Mouse (Mus musculus): ENCODE results near the gene Ric3. TPM values are rescaled to one million over a fixed set of nuclear protein-coding genes. Genes with fewer than 3 reads are reported as not detected.

Ric3 gene
- polyA plus RNA-seq, 1 experiment from 2014 or later, result 16.1 TPM

DNA sequence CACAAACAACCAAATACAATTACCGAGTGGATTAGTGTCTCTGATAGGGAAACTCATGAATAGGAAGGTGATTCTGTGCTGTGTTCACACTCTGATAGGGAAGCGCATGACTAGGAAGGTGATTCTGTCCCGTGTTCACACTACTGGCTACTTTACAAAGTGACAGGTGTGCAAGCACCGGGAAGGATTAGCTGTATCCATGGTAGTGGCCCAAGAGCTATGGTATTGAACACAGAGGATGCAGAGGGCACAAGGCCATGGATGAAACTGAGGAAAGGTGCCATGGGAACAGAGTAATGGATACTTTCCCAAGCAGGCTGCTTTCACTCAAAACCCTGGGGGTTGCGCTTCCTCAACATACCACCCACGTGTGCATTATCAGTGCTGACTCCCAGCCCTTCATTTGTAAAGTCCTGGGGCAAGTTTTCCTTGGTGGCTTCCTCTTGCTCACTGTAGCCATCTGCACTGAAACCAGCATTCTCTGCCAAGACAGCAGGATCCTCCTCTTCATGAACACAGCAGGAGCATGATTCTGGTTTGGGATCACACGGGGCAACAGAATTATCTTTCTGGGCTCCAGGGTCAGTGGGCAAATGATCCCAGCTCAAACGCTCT, 44.9 kb downstream of the Ric3 start:
- Histone ChIP-seq H3K4me3 (ENCODE audit: low read depth, low read length) (no peak overlapping the region), H3K4me2 (ENCODE audit: low read depth, low read length, severe bottlenecking) (no peak overlapping the region), H3K9ac (ENCODE audit: low read length) (no peak overlapping the region), H3K27me3 (ENCODE audit: control insufficient read depth, insufficient read depth, low read length) (no peaks in the 10 kb centered on the region), H3K9me3 (ENCODE audit: control insufficient read depth, low read length) (no peaks in the 10 kb centered on the region), H3K36me3 (ENCODE audit: control insufficient read depth, insufficient read depth, low read length) (no peaks in the 10 kb centered on the region; the same call in 1 of the 2 replicates), H3K27ac (ENCODE audit: low read depth, low read length) (no peak overlapping the region), H3K4me1 (replicated peaks; ENCODE audit: control insufficient read depth, insufficient read depth, low read length) (no peaks in the 10 kb centered on the region)
- DNase-seq (ENCODE audit: low spot score) (no peak), ATAC-seq (replicated peaks; ENCODE audit: low FRiP score) (no peak)
- 85% methylated on average over 8 of the region's 8 CpGs for WGBS

DNA sequence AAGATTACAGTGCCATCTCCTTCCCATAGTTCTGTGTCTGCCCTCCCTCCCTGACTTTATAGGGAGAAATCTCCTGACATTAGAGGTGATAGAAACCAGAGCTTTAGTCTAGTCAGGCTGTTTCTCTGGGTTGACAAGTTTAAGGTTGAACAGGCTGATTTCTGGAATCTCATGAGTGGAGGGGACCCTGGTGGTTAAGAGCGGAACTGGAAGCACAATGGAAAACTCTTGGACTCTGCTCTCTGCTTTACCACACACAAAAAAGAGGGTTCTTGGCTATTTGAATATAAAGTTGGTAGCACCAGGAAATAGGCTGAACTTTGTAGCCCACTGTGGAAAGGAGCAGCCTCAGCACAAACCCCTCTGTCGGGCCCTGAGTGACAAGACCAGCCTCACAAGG, 51.1 kb downstream of the Ric3 start:
- Histone ChIP-seq H3K36me3 (ENCODE audit: control insufficient read depth, insufficient read depth, low read length) (no peaks in the 10 kb centered on the region; the same call in 1 of the 2 replicates), H3K9ac (ENCODE audit: low read length) (no peak overlapping the region), H3K27ac (ENCODE audit: low read depth, low read length) (no peak overlapping the region), H3K27me3 (ENCODE audit: control insufficient read depth, insufficient read depth, low read length) (no peaks in the 10 kb centered on the region), H3K4me2 (ENCODE audit: low read depth, low read length, severe bottlenecking) (no peak overlapping the region), H3K9me3 (ENCODE audit: control insufficient read depth, low read length) (no peaks in the 10 kb centered on the region), H3K4me1 (replicated peaks; ENCODE audit: control insufficient read depth, insufficient read depth, low read length) (no peaks in the 10 kb centered on the region), H3K4me3 (ENCODE audit: low read depth, low read length) (no peak overlapping the region)
- DNase-seq (ENCODE audit: low spot score), result no peak
- WGBS, result 89% methylated on average over 2 of the region's 2 CpGs
- ATAC-seq (replicated peaks; ENCODE audit: low FRiP score), result no peak

GRCm38 (mm10) chr7:109031331-109031730, 51.8 kb downstream of the Ric3 start:
- Histone ChIP-seq H3K36me3 (ENCODE audit: control insufficient read depth, insufficient read depth, low read length) (no peaks in the 10 kb centered on the region; the same call in 1 of the 2 replicates), H3K4me3 (ENCODE audit: low read depth, low read length) (no peak overlapping the region), H3K4me1 (replicated peaks; ENCODE audit: control insufficient read depth, insufficient read depth, low read length) (no peaks in the 10 kb centered on the region), H3K4me2 (ENCODE audit: low read depth, low read length, severe bottlenecking) (no peak overlapping the region), H3K9ac (ENCODE audit: low read length) (no peak overlapping the region), H3K27ac (ENCODE audit: low read depth, low read length) (no peak overlapping the region), H3K9me3 (ENCODE audit: control insufficient read depth, low read length) (no peaks in the 10 kb centered on the region), H3K27me3 (ENCODE audit: control insufficient read depth, insufficient read depth, low read length) (no peaks in the 10 kb centered on the region)
- no peak for DNase-seq (ENCODE audit: low spot score)
- WGBS, result 84% methylated on average over 3 of the region's 3 CpGs
- ATAC-seq (replicated peaks; ENCODE audit: low FRiP score), result no peak

GRCm38 (mm10) chr7:109029961-109030465, 53.1 kb downstream of the Ric3 start:
- H3K36me3 ChIP-seq (ENCODE audit: control insufficient read depth, insufficient read depth, low read length), result no peaks in the 10 kb centered on the region
- no peaks in the 10 kb centered on the region for H3K9me3 ChIP-seq (ENCODE audit: control insufficient read depth, low read length)
- no peak overlapping the region for H3K4me2 ChIP-seq (ENCODE audit: low read depth, low read length, severe bottlenecking)
- no peak overlapping the region for H3K4me3 ChIP-seq (ENCODE audit: low read depth, low read length)
- 90% methylated on average over 6 of the region's 6 CpGs for WGBS
- ATAC-seq (replicated peaks; ENCODE audit: low FRiP score) (no peak), DNase-seq (ENCODE audit: low spot score) (no peak)
- H3K27ac ChIP-seq (ENCODE audit: low read depth, low read length), result no peak overlapping the region
- H3K27me3 ChIP-seq (ENCODE audit: control insufficient read depth, insufficient read depth, low read length), result no peaks in the 10 kb centered on the region
- H3K4me1 ChIP-seq (replicated peaks; ENCODE audit: control insufficient read depth, insufficient read depth, low read length), result no peaks in the 10 kb centered on the region
- no peak overlapping the region for H3K9ac ChIP-seq (ENCODE audit: low read length)

GRCm38 (mm10) chr7:109028204-109028603, 54.9 kb downstream of the Ric3 start:
- Histone ChIP-seq H3K9ac (ENCODE audit: low read length) (no peak overlapping the region; the same call in 1 of the 2 replicates), H3K4me2 (ENCODE audit: low read depth, low read length, severe bottlenecking) (no peak overlapping the region), H3K36me3 (ENCODE audit: control insufficient read depth, insufficient read depth, low read length) (no peaks in the 10 kb centered on the region), H3K27ac (ENCODE audit: low read depth, low read length) (no peak overlapping the region), H3K9me3 (ENCODE audit: control insufficient read depth, low read length) (no peaks in the 10 kb centered on the region), H3K4me3 (ENCODE audit: low read depth, low read length) (no peak overlapping the region), H3K4me1 (replicated peaks; ENCODE audit: control insufficient read depth, insufficient read depth, low read length) (no peaks in the 10 kb centered on the region), H3K27me3 (ENCODE audit: control insufficient read depth, insufficient read depth, low read length) (no peaks in the 10 kb centered on the region)
- ATAC-seq (replicated peaks; ENCODE audit: low FRiP score) (0 out of 2 replicates have a peak, but pooled peaks have one; percentile 16), DNase-seq (ENCODE audit: low spot score) (peak; percentile 76)
- 28% methylated on average over 6 of the region's 6 CpGs for WGBS

- Histone ChIP-seq H3K36me3 (ENCODE audit: control insufficient read depth, insufficient read depth, low read length) (no peaks in the 10 kb centered on the region), H3K27me3 (ENCODE audit: control insufficient read depth, insufficient read depth, low read length) (no peaks in the 10 kb centered on the region), H3K4me1 (replicated peaks; ENCODE audit: control insufficient read depth, insufficient read depth, low read length) (no peaks in the 10 kb centered on the region), H3K27ac (ENCODE audit: low read depth, low read length) (no peak overlapping the region), H3K9me3 (ENCODE audit: control insufficient read depth, low read length) (no peaks in the 10 kb centered on the region), H3K4me3 (ENCODE audit: low read depth, low read length) (no peak overlapping the region), H3K9ac (ENCODE audit: low read length) (no peak overlapping the region; the same call in 1 of the 2 replicates), H3K4me2 (ENCODE audit: low read depth, low read length, severe bottlenecking) (no peak overlapping the region)
- no peak for DNase-seq (ENCODE audit: low spot score)
- 97% methylated on average over 7 of the region's 7 CpGs for WGBS
- ATAC-seq (replicated peaks; ENCODE audit: low FRiP score), result no peak
Measured at GRCm38 (mm10) chr7:109027721-109028120, 55.4 kb downstream of the Ric3 start.

DNA sequence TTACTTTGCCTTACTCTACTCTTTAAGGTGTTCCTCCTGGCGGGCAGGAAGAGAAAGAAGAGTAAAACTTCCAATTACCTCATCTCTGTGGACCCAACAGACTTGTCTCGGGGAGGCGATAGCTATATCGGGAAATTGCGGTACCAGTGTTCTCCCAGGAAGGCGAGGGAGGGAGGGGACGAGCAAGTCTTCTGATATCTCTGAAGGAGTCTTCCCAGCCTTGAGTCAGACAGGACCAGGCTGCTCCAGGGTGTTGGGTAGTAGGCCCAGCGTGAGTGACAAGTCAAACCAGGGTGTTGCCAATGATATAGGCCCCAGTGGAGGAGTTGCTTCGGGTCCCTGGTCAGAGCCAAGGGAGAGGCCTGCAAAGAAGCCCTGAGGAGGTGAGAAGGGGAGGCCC, 56.2 kb downstream of the Ric3 start:
- DNase-seq (ENCODE audit: low spot score) (no peak), ATAC-seq (replicated peaks; ENCODE audit: low FRiP score) (no peak)
- Histone ChIP-seq H3K9me3 (ENCODE audit: control insufficient read depth, low read length) (no peaks in the 10 kb centered on the region), H3K4me2 (ENCODE audit: low read depth, low read length, severe bottlenecking) (no peak overlapping the region), H3K36me3 (ENCODE audit: control insufficient read depth, insufficient read depth, low read length) (no peaks in the 10 kb centered on the region), H3K9ac (ENCODE audit: low read length) (no peak overlapping the region), H3K27ac (ENCODE audit: low read depth, low read length) (no peak overlapping the region), H3K27me3 (ENCODE audit: control insufficient read depth, insufficient read depth, low read length) (no peaks in the 10 kb centered on the region), H3K4me1 (replicated peaks; ENCODE audit: control insufficient read depth, insufficient read depth, low read length) (no peaks in the 10 kb centered on the region), H3K4me3 (ENCODE audit: low read depth, low read length) (no peak overlapping the region)
- WGBS, result 89% methylated on average over 9 of the region's 9 CpGs

DNA sequence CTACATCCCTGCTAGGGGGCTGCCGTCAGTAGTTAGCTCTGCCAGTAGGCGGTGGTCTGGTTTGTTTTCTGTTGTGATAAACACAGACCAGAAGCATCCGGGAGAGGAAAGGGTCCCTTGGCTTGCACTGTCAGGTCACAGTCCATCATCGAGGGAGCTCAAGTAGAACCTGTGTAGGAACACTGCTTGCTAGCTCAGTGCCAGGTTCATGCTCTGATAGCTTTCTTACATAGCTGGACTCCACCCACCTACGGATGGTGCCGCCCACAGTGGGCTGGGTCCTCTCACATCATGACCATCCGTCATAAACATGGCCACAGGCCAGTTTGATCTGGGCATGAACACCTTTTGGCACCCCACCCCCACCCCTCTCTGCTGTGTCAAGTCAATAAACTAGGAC, 57.4 kb downstream of the Ric3 start:
- no peaks in the 10 kb centered on the region for H3K36me3 ChIP-seq (ENCODE audit: control insufficient read depth, insufficient read depth, low read length)
- WGBS, result 89% methylated on average over 7 of the region's 7 CpGs

GRCm38 (mm10) chr7:109021428-109021827, 61.7 kb downstream of the Ric3 start:
- peak; percentile 84 for DNase-seq (ENCODE audit: low spot score)
- H3K27me3 ChIP-seq (ENCODE audit: control insufficient read depth, insufficient read depth, low read length), result no peaks in the 10 kb centered on the region
- no peak overlapping the region for H3K27ac ChIP-seq (ENCODE audit: low read depth, low read length)
- 19% methylated on average over 3 of the region's 3 CpGs for WGBS
- no peaks in the 10 kb centered on the region for H3K4me1 ChIP-seq (replicated peaks; ENCODE audit: control insufficient read depth, insufficient read depth, low read length)
- no peak overlapping the region for H3K4me2 ChIP-seq (ENCODE audit: low read depth, low read length, severe bottlenecking)
- no peaks in the 10 kb centered on the region for H3K9me3 ChIP-seq (ENCODE audit: control insufficient read depth, low read length)
- no peak overlapping the region for H3K4me3 ChIP-seq (ENCODE audit: low read depth, low read length)
- H3K9ac ChIP-seq (ENCODE audit: low read length), result no peak overlapping the region
- H3K36me3 ChIP-seq (ENCODE audit: control insufficient read depth, insufficient read depth, low read length), result no peaks in the 10 kb centered on the region
- ATAC-seq (replicated peaks; ENCODE audit: low FRiP score), result peak; percentile 53

More for the DNA sequence above, 57.4 kb downstream of the Ric3 start:
- Histone ChIP-seq H3K27me3 (ENCODE audit: control insufficient read depth, insufficient read depth, low read length) (no peaks in the 10 kb centered on the region), H3K27ac (ENCODE audit: low read depth, low read length) (no peak overlapping the region), H3K9me3 (ENCODE audit: control insufficient read depth, low read length) (no peaks in the 10 kb centered on the region), H3K4me2 (ENCODE audit: low read depth, low read length, severe bottlenecking) (no peak overlapping the region), H3K4me3 (ENCODE audit: low read depth, low read length) (no peak overlapping the region), H3K4me1 (replicated peaks; ENCODE audit: control insufficient read depth, insufficient read depth, low read length) (no peaks in the 10 kb centered on the region), H3K9ac (ENCODE audit: low read length) (no peak overlapping the region)
- ATAC-seq (replicated peaks; ENCODE audit: low FRiP score), result no peak
- no peak for DNase-seq (ENCODE audit: low spot score)

Measured in forebrain, embryonic 11.5 days (tissue).